Mouse (Mus musculus): Measurements from ENCODE around the gene Apol7a.

DNA sequence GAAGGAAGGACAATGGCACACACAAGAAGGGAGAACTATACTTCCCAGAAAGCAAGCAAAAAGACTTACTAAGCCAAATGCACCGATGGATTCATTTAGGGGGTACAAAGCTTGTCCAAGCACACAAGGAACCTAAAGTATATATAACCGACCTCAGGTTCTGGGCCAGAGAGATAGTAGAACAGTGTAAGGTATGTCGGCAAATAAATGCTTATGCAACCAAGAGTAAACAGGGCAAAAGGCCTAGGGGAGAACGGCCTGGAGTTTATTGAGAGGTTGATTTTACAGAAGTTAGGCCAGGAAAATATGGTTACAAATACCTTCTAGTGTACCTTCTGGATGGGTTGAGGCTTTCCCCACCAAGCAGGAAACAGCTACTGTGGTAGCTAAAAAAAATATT is 21.5 kb downstream of the Apol7a start:
- TF ChIP-seq CTCF (IDR thresholded peaks at IDR 0.05; ENCODE audit: borderline replicate concordance, extremely low read depth, insufficient read depth, insufficient read length): no peak
- no peak for TF ChIP-seq POLR2A (IDR thresholded peaks at IDR 0.05; ENCODE audit: borderline replicate concordance, extremely low read depth, insufficient read depth, insufficient read length, poor library complexity, severe bottlenecking)

Data from brain, embryonic 14.5 days (tissue).